11 mouse cellular contexts compared by ENCODE assay signal in the genomic region with DNA sequence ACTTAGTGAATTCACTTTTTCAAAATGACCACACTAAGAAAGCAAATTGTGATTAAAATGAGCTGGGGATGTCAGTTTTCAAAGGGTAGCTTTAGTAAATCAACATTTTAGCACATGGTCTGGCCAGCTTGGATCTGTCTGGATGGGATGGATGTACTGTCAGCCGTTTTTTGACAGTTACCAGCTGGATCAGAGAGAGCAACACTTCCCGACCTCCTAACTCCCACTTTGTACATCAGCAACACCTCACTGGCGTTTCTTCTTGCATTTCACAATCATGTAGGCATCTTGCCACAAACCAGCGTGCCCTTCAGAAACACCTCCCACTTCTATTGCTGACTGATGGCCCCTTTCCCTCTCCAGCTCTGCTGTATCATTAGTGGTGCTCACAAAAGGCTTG. TPM values are rescaled to one million over a fixed set of nuclear protein-coding genes. Genes with fewer than 3 reads are reported as not detected.
DNase-seq lines count a peak whose midpoint lies in the region; ATAC-seq and TF ChIP-seq lines count a peak whose summit lies in the region.
"Had no signal": no experiment of that assay in that cellular context is flagged by ENCODE, and none has a peak within 500 bp of the region (broad histone marks: within the 10 kb centered on the region; RNA-seq: fewer than 3 reads in every experiment).

No protein-coding gene starts in this region.

- no peak overlapping the region for H3K4me3 ChIP-seq in heart, adult 2 months
- H3K4me3 ChIP-seq in embryonic facial prominence, embryonic 14.5 days (ENCODE audit: low read depth, low read length): no peak overlapping the region
- H3K4me3 ChIP-seq in kidney, postnatal 0 days (replicated peaks; ENCODE audit: low read depth, low read length): no peak overlapping the region

- H3K27ac ChIP-seq in heart, adult 2 months: peak overlapping the region; percentile 63
- peak overlapping the region; percentile 52 for H3K27ac ChIP-seq in embryonic facial prominence, embryonic 14.5 days (replicated peaks; ENCODE audit: low read depth, low read length)
- peak overlapping the region; percentile 52 for H3K27ac ChIP-seq in kidney, postnatal 0 days

- TF ChIP-seq EP300 in heart, adult 2 months (IDR thresholded peaks at IDR 0.05; ENCODE audit: insufficient read depth, low read depth, low read length): peak; percentile 84; the same call in 1 of the 2 replicates

- intact Hi-C loops in heart, adult 2 months (cut with DNase I): no loop called here
- intact Hi-C loops in heart, postnatal 25 days (cut with DNase I): no loop called here

- TF ChIP-seq POLR2A in heart, adult 2 months (IDR thresholded peaks at IDR 0.05; ENCODE audit: insufficient read depth, low read depth, low read length): no peak

- TF ChIP-seq CTCF in heart, adult 2 months (IDR thresholded peaks at IDR 0.05): no peak
- TF ChIP-seq CTCF in kidney, postnatal 0 days (IDR thresholded peaks at IDR 0.05; ENCODE audit: low read depth): no peak

- no peak overlapping the region for H3K4me2 ChIP-seq in embryonic facial prominence, embryonic 14.5 days (ENCODE audit: low read depth, low read length)
- no peak overlapping the region for H3K4me2 ChIP-seq in kidney, postnatal 0 days (ENCODE audit: low read length)

- peak; percentile 39 to 59 for DNase-seq in heart, adult 2 months
- DNase-seq in heart, postnatal 25 days (ENCODE audit: low spot score): no peak
- no peak for DNase-seq in embryonic facial prominence, embryonic 14.5 days (ENCODE audit: low spot score)
- DNase-seq in kidney, postnatal 0 days (ENCODE audit: low spot score): peak; percentile 75
- DNase-seq in cerebellum, adult 11 months: no peak
- DNase-seq in layer of hippocampus, adult 8-10 months (ENCODE audit: low spot score in 2 of 2): no peak
- DNase-seq: embryo, embryonic 11 days had no signal

- ATAC-seq in embryonic facial prominence, embryonic 14.5 days (ENCODE audit: low read depth): no peak
- ATAC-seq in kidney, postnatal 0 days (replicated peaks; ENCODE audit: low FRiP score, low read depth): peak; percentile 50
- ATAC-seq in megakaryocyte progenitor cell, adult 5-6 weeks (replicated peaks; ENCODE audit: poor library complexity): peak; percentile 42
- ATAC-seq in CD4-positive, CD25-positive, alpha-beta regulatory T cell, adult 4 months: no peak

- no peaks in the 10 kb centered on the region for H3K9me3 ChIP-seq in embryonic facial prominence, embryonic 14.5 days (ENCODE audit: control insufficient read depth, low read length)
- H3K9me3 ChIP-seq in kidney, postnatal 0 days (replicated peaks; ENCODE audit: low read length): no peaks in the 10 kb centered on the region

- H3K27me3 ChIP-seq in heart, adult 2 months (ENCODE audit: control insufficient read depth, insufficient read depth, low read length): no peaks in the 10 kb centered on the region
- no peaks in the 10 kb centered on the region for H3K27me3 ChIP-seq in embryonic facial prominence, embryonic 14.5 days (replicated peaks; ENCODE audit: control insufficient read depth, insufficient read depth, low read length)
- H3K27me3 ChIP-seq in kidney, postnatal 0 days (ENCODE audit: insufficient read depth, low read length): no peaks in the 10 kb centered on the region

- H3K4me1 ChIP-seq in heart, adult 2 months (ENCODE audit: control insufficient read depth, insufficient read depth, low read length): peaks cover 18% of the 10 kb centered on the region
- peaks cover 29% of the 10 kb centered on the region for H3K4me1 ChIP-seq in embryonic facial prominence, embryonic 14.5 days (ENCODE audit: control insufficient read depth, insufficient read depth, low read length)
- peaks cover 3% of the 10 kb centered on the region for H3K4me1 ChIP-seq in kidney, postnatal 0 days (replicated peaks; ENCODE audit: insufficient read depth, low read length)

- H3K36me3 ChIP-seq in heart, adult 2 months (ENCODE audit: control insufficient read depth, insufficient read depth, low read length): no peaks in the 10 kb centered on the region; the same call in 1 of the 2 replicates
- H3K36me3 ChIP-seq in embryonic facial prominence, embryonic 14.5 days (ENCODE audit: control insufficient read depth, insufficient read depth, low read length): no peaks in the 10 kb centered on the region
- H3K36me3 ChIP-seq in kidney, postnatal 0 days (ENCODE audit: insufficient read depth, low read length): no peaks in the 10 kb centered on the region

- H3K9ac ChIP-seq in heart, adult 2 months (ENCODE audit: low read depth, low read length): 0 out of 2 replicates have a peak overlapping the region, but pooled peaks have one; percentile 1
- H3K9ac ChIP-seq in embryonic facial prominence, embryonic 14.5 days (ENCODE audit: low read depth, low read length): no peak overlapping the region
- no peak overlapping the region for H3K9ac ChIP-seq in kidney, postnatal 0 days (ENCODE audit: low read depth, low read length)

- 19% methylated on average over 4 of the region's 4 CpGs for WGBS in heart, adult 2 months
- WGBS in embryonic facial prominence, embryonic 14.5 days: 54% methylated on average over 4 of the region's 4 CpGs
- 18% methylated on average over 4 of the region's 4 CpGs for WGBS in kidney, postnatal 0 days

- no peaks in the 10 kb centered on the region for H3K79me2 ChIP-seq in heart, adult 2 months (replicated peaks; ENCODE audit: control insufficient read depth, insufficient read depth, low read length)

RNA-seq across cellular contexts. Expression of gene Mgp, which starts 22.6 kb away (rescaled TPM):
- total RNA-seq in heart, adult 2 months (2021): 100 to 1,000 TPM; 409 to 433 TPM
- 1,071 and 1,296 TPM in 2 replicates for polyA plus RNA-seq in heart, adult 2 months (2012; rRNA removed)
- total RNA-seq in heart, postnatal 25 days (2021): 100 to 1,000 TPM; 365 to 487 TPM
- 321 and 362 TPM in 2 replicates for polyA plus RNA-seq in embryonic facial prominence, embryonic 14.5 days (2014; fragmentation: Nextera tagmentation; extraction: Ambion mirVana)
- 605 and 626 TPM in 2 replicates for polyA plus RNA-seq in kidney, postnatal 0 days (2015; fragmentation: Nextera tagmentation; extraction: Ambion mirVana)
- not detected in 2 replicates for total RNA-seq in megakaryocyte progenitor cell, adult 5-6 weeks (2015)
- total RNA-seq in megakaryocyte progenitor cell, adult 5-6 weeks (2017): not detected in 2 replicates
- not detected for polyA plus RNA-seq in CD4-positive, CD25-positive, alpha-beta regulatory T cell, adult 4 months (2017; shearing (Covaris generic))
- 10 to 100 TPM; 34.6 to 42.2 (median 40.3) TPM for total RNA-seq in layer of hippocampus, adult 8-10 months (2022)

RNA-seq across cellular contexts. Expression of gene Erp27, which starts 23.8 kb away (rescaled TPM):
- not detected for total RNA-seq in heart, adult 2 months (2021)
- polyA plus RNA-seq in heart, adult 2 months (2012; rRNA removed): 0.29 and 0.51 TPM in 2 replicates
- total RNA-seq in heart, postnatal 25 days (2021): not detected
- 0.20 and 0.22 TPM in 2 replicates for polyA plus RNA-seq in embryonic facial prominence, embryonic 14.5 days (2014; fragmentation: Nextera tagmentation; extraction: Ambion mirVana)
- polyA plus RNA-seq in kidney, postnatal 0 days (2015; fragmentation: Nextera tagmentation; extraction: Ambion mirVana): 0.23 and 0.34 TPM in 2 replicates
- total RNA-seq in megakaryocyte progenitor cell, adult 5-6 weeks (2015): 1.0 and 4.4 TPM in 2 replicates
- 0.25 and 0.91 TPM in 2 replicates for total RNA-seq in megakaryocyte progenitor cell, adult 5-6 weeks (2017)
- 1 to 10 TPM; 2.9 to 3.1 TPM for polyA plus RNA-seq in CD4-positive, CD25-positive, alpha-beta regulatory T cell, adult 4 months (2017; shearing (Covaris generic))
- under 1 TPM in 2 of 4 experiments, not detected in 2; 0.54 to 0.79 TPM for total RNA-seq in layer of hippocampus, adult 8-10 months (2022)
- total RNA-seq: left cerebral cortex, adult 18-20 months had no signal

RNA-seq across cellular contexts. Expression of gene Pde6h, which starts 25.4 kb away (rescaled TPM):
- under 1 TPM in 1 of 2 experiments, not detected in 1; 0.30 TPM for total RNA-seq in heart, adult 2 months (2021)
- 0.04 and 0.26 TPM in 2 replicates for polyA plus RNA-seq in heart, adult 2 months (2012; rRNA removed)
- not detected for total RNA-seq in heart, postnatal 25 days (2021)
- not detected in 2 replicates for polyA plus RNA-seq in embryonic facial prominence, embryonic 14.5 days (2014; fragmentation: Nextera tagmentation; extraction: Ambion mirVana)
- polyA plus RNA-seq in kidney, postnatal 0 days (2015; fragmentation: Nextera tagmentation; extraction: Ambion mirVana): 0.04 and 0.67 TPM in 2 replicates
- 0.05 TPM in 1 of 2 replicates, not detected in the other for total RNA-seq in megakaryocyte progenitor cell, adult 5-6 weeks (2015)
- 0.03 and 0.08 TPM in 2 replicates for total RNA-seq in megakaryocyte progenitor cell, adult 5-6 weeks (2017)
- under 1 TPM; 0.05 to 0.10 TPM for polyA plus RNA-seq in CD4-positive, CD25-positive, alpha-beta regulatory T cell, adult 4 months (2017; shearing (Covaris generic))
- 1 to 10 TPM in 2 of 4 experiments, under 1 TPM in 2; 0.52 to 2.0 (median 0.88) TPM for total RNA-seq in layer of hippocampus, adult 8-10 months (2022)
- polyA plus RNA-seq: liver, embryonic 16.5 days had no signal

RNA-seq across cellular contexts. Expression of gene Art4, which starts 40.7 kb away (rescaled TPM):
- 10 to 100 TPM; 16.3 to 19.6 TPM for total RNA-seq in heart, adult 2 months (2021)
- polyA plus RNA-seq in heart, adult 2 months (2012; rRNA removed): 12.8 and 19.9 TPM in 2 replicates
- 10 to 100 TPM; 16.8 to 17.8 TPM for total RNA-seq in heart, postnatal 25 days (2021)
- 1.9 and 2.7 TPM in 2 replicates for polyA plus RNA-seq in embryonic facial prominence, embryonic 14.5 days (2014; fragmentation: Nextera tagmentation; extraction: Ambion mirVana)
- 7.4 and 9.3 TPM in 2 replicates for polyA plus RNA-seq in kidney, postnatal 0 days (2015; fragmentation: Nextera tagmentation; extraction: Ambion mirVana)
- total RNA-seq in megakaryocyte progenitor cell, adult 5-6 weeks (2015): 1.8 and 2.4 TPM in 2 replicates
- total RNA-seq in megakaryocyte progenitor cell, adult 5-6 weeks (2017): 1.8 and 6.0 TPM in 2 replicates
- polyA plus RNA-seq in CD4-positive, CD25-positive, alpha-beta regulatory T cell, adult 4 months (2017; shearing (Covaris generic)): 1 to 10 TPM; 3.7 to 5.7 TPM
- under 1 TPM in 1 of 4 experiments, not detected in 3; 0.13 TPM for total RNA-seq in layer of hippocampus, adult 8-10 months (2022)
- total RNA-seq: left cerebral cortex, adult 18-20 months had no signal

RNA-seq across cellular contexts. Expression of gene Arhgdib, which starts 43.5 kb away (rescaled TPM):
- total RNA-seq in heart, adult 2 months (2021): 10 to 100 TPM; 24.0 to 30.4 TPM
- 41.7 and 57.6 TPM in 2 replicates for polyA plus RNA-seq in heart, adult 2 months (2012; rRNA removed)
- 10 to 100 TPM; 26.5 to 27.8 TPM for total RNA-seq in heart, postnatal 25 days (2021)
- polyA plus RNA-seq in embryonic facial prominence, embryonic 14.5 days (2014; fragmentation: Nextera tagmentation; extraction: Ambion mirVana): 117 and 118 TPM in 2 replicates
- 105 and 106 TPM in 2 replicates for polyA plus RNA-seq in kidney, postnatal 0 days (2015; fragmentation: Nextera tagmentation; extraction: Ambion mirVana)
- total RNA-seq in megakaryocyte progenitor cell, adult 5-6 weeks (2015): 2,686 and 2,904 TPM in 2 replicates
- total RNA-seq in megakaryocyte progenitor cell, adult 5-6 weeks (2017): 1,309 and 1,334 TPM in 2 replicates
- polyA plus RNA-seq in CD4-positive, CD25-positive, alpha-beta regulatory T cell, adult 4 months (2017; shearing (Covaris generic)): 1,000 to 10,000 TPM; 2,618 to 2,837 TPM
- 10 to 100 TPM in 3 of 4 experiments, 1 to 10 TPM in 1; 9.9 to 23.4 (median 17.1) TPM for total RNA-seq in layer of hippocampus, adult 8-10 months (2022)

Comparison
In these comparisons a context has a peak if more than half of its experiments do, and no peak if none do; other contexts are left out.
1. DNase-seq: peak in heart, adult 2 months (2 of 2) and kidney, postnatal 0 days (single experiment); none in heart, postnatal 25 days (single experiment), embryonic facial prominence, embryonic 14.5 days (single experiment), cerebellum, adult 11 months (single experiment) and layer of hippocampus, adult 8-10 months (0 of 2).
2. ATAC-seq: peak in kidney, postnatal 0 days (single experiment) and megakaryocyte progenitor cell, adult 5-6 weeks (single experiment); none in embryonic facial prominence, embryonic 14.5 days (single experiment) and CD4-positive, CD25-positive, alpha-beta regulatory T cell, adult 4 months (single experiment).
3. RNA of gene Mgp, which starts 22.6 kb away (total RNA-seq): 365 to 487 TPM in heart, postnatal 25 days, 409 to 433 TPM in heart, adult 2 months and 34.6 to 42.2 TPM in layer of hippocampus, adult 8-10 months; not detected in megakaryocyte progenitor cell, adult 5-6 weeks; every median in the first group is over 10 times any median in the second.
4. Peak in every context shown above with its lines, with median percentiles within 50 percentile points of each other: H3K27ac ChIP-seq.